Mouse (Mus musculus): ENCODE results near the gene Rpusd3. TPM values are rescaled to one million over a fixed set of nuclear protein-coding genes. Genes with fewer than 3 reads are reported as not detected.

Gene Rpusd3
- total and polyA plus RNA-seq, 3 experiments: 24.8 to 34.1 TPM; not detected in 1

GRCm38 (mm10) chr6:113423000-113423399 lies 3.9 kb upstream of the Rpusd3 start (continued):
- TF ChIP-seq ZNF384 (IDR thresholded peaks at IDR 0.05; ENCODE audit: low read depth, low read length) (peak; percentile 73; the same call in 1 of the 2 replicates), MYC (IDR thresholded peaks at IDR 0.05; ENCODE audit: low read depth, low read length) (peak; percentile 60; the same call in 1 of the 2 replicates), MAX (IDR thresholded peaks at IDR 0.05; ENCODE audit: low read length) (peak; percentile 87), POLR2AphosphoS2 (IDR thresholded peaks at IDR 0.05; ENCODE audit: low read length) (no peak; the same call in 1 of the 2 replicates), POLR2AphosphoS5 (IDR thresholded peaks at IDR 0.05; ENCODE audit: borderline replicate concordance, low read depth, low read length) (no peak), EP300 (IDR thresholded peaks at IDR 0.05; ENCODE audit: low read depth in 1 of 2, low read length in 2 of 2) (peak; percentile 60 to 79), KAT2A (conservative IDR thresholded peaks at IDR 0.05; ENCODE audit: low read depth, low read length) (no peak), ETS1 (IDR thresholded peaks at IDR 0.05; ENCODE audit: low read depth, low read length) (peak; percentile 91), MXI1 (IDR thresholded peaks at IDR 0.05; ENCODE audit: low read depth, low read length) (peak; percentile 53; the same call in 1 of the 2 replicates)

GRCm38 (mm10) chr6:113418441-113419198 lies 520 bp downstream of the Rpusd3 start:
- no peak for DNase-seq (ENCODE audit: low read depth, low spot score)
- H3K9ac ChIP-seq (ENCODE audit: control insufficient read depth, low read depth, low read length, poor library complexity, severe bottlenecking): peak overlapping the region; percentile 81
- H3K36me3 ChIP-seq (ENCODE audit: control insufficient read depth in 1 of 2, insufficient read depth in 2 of 2, low read length in 2 of 2): peaks cover 0 to 7% of the 10 kb centered on the region in 2 experiments; a peak in 2 of 4 replicates
- TF ChIP-seq TAL1 (IDR thresholded peaks at IDR 0.05; ENCODE audit: low read length): no peak
- TF ChIP-seq MAX (IDR thresholded peaks at IDR 0.05; ENCODE audit: low read length): peak; percentile 66
- peaks cover 6 to 20% of the 10 kb centered on the region in 2 experiments; a peak in 3 of 4 replicates for H3K4me1 ChIP-seq (ENCODE audit: control insufficient read depth in 1 of 2, insufficient read depth in 2 of 2, low read length in 2 of 2)
- peaks cover 6% of the 10 kb centered on the region for H3K79me2 ChIP-seq (ENCODE audit: control insufficient read depth, insufficient read depth, low read length, poor library complexity)
- no peaks in the 10 kb centered on the region for H3K27me3 ChIP-seq (ENCODE audit: control insufficient read depth in 1 of 2, insufficient read depth in 2 of 2, low read length in 2 of 2)
- H3K9me3 ChIP-seq (replicated peaks; ENCODE audit: insufficient read depth, low read length): no peaks in the 10 kb centered on the region
- H3K27ac ChIP-seq (ENCODE audit: control insufficient read depth, low read depth, low read length): peak overlapping the region; percentile 30
- H3K4me3 ChIP-seq (ENCODE audit: control insufficient read depth in 1 of 2, insufficient read depth in 1 of 2, low read depth in 2 of 2, low read length in 2 of 2): peak overlapping the region; percentile 76 to 96

- Histone ChIP-seq H3K4me1 (ENCODE audit: control insufficient read depth in 1 of 2, insufficient read depth in 2 of 2, low read length in 2 of 2) (peaks cover 0 to 15% of the 10 kb centered on the region in 2 experiments; a peak in 3 of 4 replicates), H3K9ac (ENCODE audit: control insufficient read depth, low read depth, low read length, poor library complexity, severe bottlenecking) (no peak overlapping the region), H3K9me3 (replicated peaks; ENCODE audit: insufficient read depth, low read length) (no peaks in the 10 kb centered on the region), H3K4me3 (ENCODE audit: control insufficient read depth in 1 of 2, insufficient read depth in 1 of 2, low read depth in 2 of 2, low read length in 2 of 2) (no peak overlapping the region), H3K36me3 (ENCODE audit: control insufficient read depth in 1 of 2, insufficient read depth in 2 of 2, low read length in 2 of 2) (peaks cover 0 to 3% of the 10 kb centered on the region in 2 experiments; a peak in 1 of 4 replicates), H3K27me3 (ENCODE audit: control insufficient read depth in 1 of 2, insufficient read depth in 2 of 2, low read length in 2 of 2) (no peaks in the 10 kb centered on the region), H3K27ac (ENCODE audit: control insufficient read depth, low read depth, low read length) (no peak overlapping the region), H3K79me2 (ENCODE audit: control insufficient read depth, insufficient read depth, low read length, poor library complexity) (peaks cover 6% of the 10 kb centered on the region)
- DNase-seq (ENCODE audit: low read depth, low spot score): peak; percentile 52
- no peak for TF ChIP-seq MEF2A (IDR thresholded peaks at IDR 0.05; ENCODE audit: extremely low read depth, insufficient replicate concordance, low read depth, low read length, poor library complexity, severe bottlenecking)
- no peak for TF ChIP-seq MYB (IDR thresholded peaks at IDR 0.05; ENCODE audit: low read depth, low read length)
- TF ChIP-seq NRF1 (IDR thresholded peaks at IDR 0.05; ENCODE audit: insufficient read depth, low read depth, low read length, poor library complexity, severe bottlenecking): no peak
- no peak for TF ChIP-seq RCOR1 (IDR thresholded peaks at IDR 0.05; ENCODE audit: low read depth, low read length)
- TF ChIP-seq POLR2AphosphoS5 (IDR thresholded peaks at IDR 0.05; ENCODE audit: borderline replicate concordance, low read depth, low read length): no peak
- TF ChIP-seq GABPA (IDR thresholded peaks at IDR 0.05; ENCODE audit: low read depth, low read length): no peak
Observed at GRCm38 (mm10) chr6:113416416-113416815, 2.7 kb downstream of the Rpusd3 start.

All from MEL (cell line).